Mouse (Mus musculus) hindbrain, embryonic 16.5 days (tissue): Measurements from ENCODE around the gene Ybx3. TPM values are rescaled to one million over a fixed set of nuclear protein-coding genes. Genes with fewer than 3 reads are reported as not detected.

ENCODE experiments used
- ATAC-seq: fragments of 200-750 bp; cut with Nextera tagmentation; 2 replicates; pipeline ENCODE4 v1.8.0; 2017; ENCODE audit warnings: moderate TSS enrichment, moderate library complexity
- H3K27ac ChIP-seq: fragments of 300-500 bp; sonication (generic); 2 replicates; pipeline ENCODE4 v1.5.1; 2014; ENCODE audit warnings: low read depth, mild to moderate bottlenecking, control low read depth, low read length, moderate library complexity
- H3K27me3 ChIP-seq: fragments of 300-500 bp; sonication (generic); replicated peaks from 2 replicates; pipeline ENCODE4 v1.6.1; 2014; ENCODE audit warnings: low read length; ENCODE audit not compliant: control insufficient read depth, insufficient read depth
- H3K36me3 ChIP-seq: fragments of 300-500 bp; sonication (generic); 2 replicates; pipeline ENCODE4 v1.6.1; 2014; ENCODE audit warnings: mild to moderate bottlenecking, low read length, moderate library complexity, mixed read lengths; ENCODE audit not compliant: control insufficient read depth, insufficient read depth
- H3K4me1 ChIP-seq: fragments of 300-500 bp; sonication (generic); 2 replicates; pipeline ENCODE4 v1.6.1; 2014; ENCODE audit warnings: low read depth, low read length; ENCODE audit not compliant: control insufficient read depth, insufficient read depth
- H3K4me2 ChIP-seq: fragments of 300-500 bp; sonication (generic); 2 replicates; pipeline ENCODE4 v1.6.1; 2014; ENCODE audit warnings: mild to moderate bottlenecking, low read length, control low read depth, moderate library complexity
- H3K4me3 ChIP-seq: fragments of 300-500 bp; sonication (generic); 2 replicates; pipeline ENCODE4 v1.5.1; 2014; ENCODE audit warnings: mild to moderate bottlenecking, low read length, control low read depth, moderate library complexity
- H3K9ac ChIP-seq: fragments of 300-500 bp; sonication (generic); 2 replicates; pipeline ENCODE4 v1.6.1; 2014; ENCODE audit warnings: low read depth, mild to moderate bottlenecking, control low read depth, low read length, moderate library complexity
- H3K9me3 ChIP-seq: fragments of 300-500 bp; sonication (generic); 2 replicates; pipeline ENCODE4 v1.6.1; 2014; ENCODE audit warnings: mild to moderate bottlenecking, low read length, moderate library complexity; ENCODE audit not compliant: control insufficient read depth
- WGBS: fragments of 180-500 bp; shearing (Covaris S2); extraction: QIAGEN DNeasy Blood & Tissue Kit; methylation state at CpG from one replicate; pipeline ENCODE4 v1.1.7; 2014; 5-methylcytosine and 5-hydroxymethylcytosine counted together
- polyA plus RNA-seq: library from polyadenylated mRNA; unstranded; fragments of >200 nt; fragmentation: Nextera tagmentation; extraction: Ambion mirVana; gene quantifications from 2 replicates; pipeline ENCODE4 v1.2.1, GENCODE M21; 2015

Ybx3 gene
- polyA plus RNA-seq, 1 experiment from 2014 or later: 23.5 TPM

- no peak overlapping the region for H3K9ac ChIP-seq
- H3K4me3 ChIP-seq: no peak overlapping the region
- no peak overlapping the region for H3K27ac ChIP-seq
- H3K4me1 ChIP-seq: no peaks in the 10 kb centered on the region
- ATAC-seq: no peak
- H3K27me3 ChIP-seq: no peaks in the 10 kb centered on the region
- no peaks in the 10 kb centered on the region for H3K36me3 ChIP-seq
- H3K4me2 ChIP-seq: no peak overlapping the region
- no peaks in the 10 kb centered on the region for H3K9me3 ChIP-seq
Measured at GRCm38 (mm10) chr6:131406957-131407356, 18.7 kb upstream of the Ybx3 start.

- WGBS: 2% methylated on average over 2 of the region's 2 CpGs
- H3K9me3 ChIP-seq: no peaks in the 10 kb centered on the region
- H3K9ac ChIP-seq: no peak overlapping the region
- H3K27ac ChIP-seq: no peak overlapping the region
- H3K36me3 ChIP-seq: no peaks in the 10 kb centered on the region
- no peak overlapping the region for H3K4me2 ChIP-seq
- no peaks in the 10 kb centered on the region for H3K4me1 ChIP-seq
- no peak overlapping the region for H3K4me3 ChIP-seq
- no peak for ATAC-seq
- H3K27me3 ChIP-seq: no peaks in the 10 kb centered on the region
Measured at GRCm38 (mm10) chr6:131405896-131406295, 17.6 kb upstream of the Ybx3 start.

- no peaks in the 10 kb centered on the region for H3K9me3 ChIP-seq
- no peak for ATAC-seq
- H3K36me3 ChIP-seq: no peaks in the 10 kb centered on the region
- WGBS: 89% methylated on average over 4 of the region's 4 CpGs
- H3K9ac ChIP-seq: no peak overlapping the region
- no peak overlapping the region for H3K27ac ChIP-seq
- no peaks in the 10 kb centered on the region for H3K27me3 ChIP-seq
- no peak overlapping the region for H3K4me2 ChIP-seq
- H3K4me1 ChIP-seq: no peaks in the 10 kb centered on the region
- H3K4me3 ChIP-seq: no peak overlapping the region
Measured at GRCm38 (mm10) chr6:131405174-131405573, 16.9 kb upstream of the Ybx3 start.

- H3K36me3 ChIP-seq: no peaks in the 10 kb centered on the region
- no peaks in the 10 kb centered on the region for H3K4me1 ChIP-seq
- H3K27ac ChIP-seq: no peak overlapping the region
- 87% methylated on average over 3 of the region's 3 CpGs for WGBS
- H3K4me3 ChIP-seq: no peak overlapping the region
- no peak overlapping the region for H3K9ac ChIP-seq
- H3K4me2 ChIP-seq: no peak overlapping the region
- ATAC-seq: no peak
- H3K9me3 ChIP-seq: no peaks in the 10 kb centered on the region
- no peaks in the 10 kb centered on the region for H3K27me3 ChIP-seq
Measured at GRCm38 (mm10) chr6:131404260-131404659, 16.0 kb upstream of the Ybx3 start.

GRCm38 (mm10) chr6:131403036-131403435, 14.8 kb upstream of the Ybx3 start:
- no peaks in the 10 kb centered on the region for H3K36me3 ChIP-seq
- 68% methylated on average over 2 of the region's 2 CpGs for WGBS
- no peak overlapping the region for H3K4me3 ChIP-seq
- H3K27me3 ChIP-seq: no peaks in the 10 kb centered on the region
- H3K9me3 ChIP-seq: no peaks in the 10 kb centered on the region
- no peak overlapping the region for H3K9ac ChIP-seq
- H3K4me2 ChIP-seq: no peak overlapping the region
- H3K4me1 ChIP-seq: no peaks in the 10 kb centered on the region
- no peak for ATAC-seq
- H3K27ac ChIP-seq: no peak overlapping the region

DNA sequence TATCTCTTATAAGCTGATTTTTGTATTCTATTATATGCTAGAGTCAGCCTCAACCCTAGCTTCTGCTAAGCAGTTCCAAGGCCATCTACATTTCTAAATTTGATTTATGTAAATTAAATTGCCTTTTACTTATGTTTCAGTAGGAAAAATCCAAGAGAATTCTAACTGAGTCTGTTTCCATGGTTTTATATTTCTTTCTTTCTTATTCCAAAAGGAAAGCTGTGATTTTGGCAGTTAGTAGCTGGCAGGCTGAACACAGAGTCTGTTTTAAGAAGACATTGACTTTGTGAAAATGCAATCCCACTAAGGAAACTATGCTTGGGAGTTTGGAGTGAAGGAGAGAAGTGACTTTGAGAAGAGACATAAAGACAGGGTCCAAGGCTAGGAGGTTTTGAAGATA, 14.3 kb upstream of the Ybx3 start:
- H3K9ac ChIP-seq: no peak overlapping the region
- H3K4me3 ChIP-seq: no peak overlapping the region
- no peaks in the 10 kb centered on the region for H3K36me3 ChIP-seq
- no peak overlapping the region for H3K27ac ChIP-seq
- H3K4me2 ChIP-seq: no peak overlapping the region
- no peak for ATAC-seq
- H3K4me1 ChIP-seq: no peaks in the 10 kb centered on the region
- no peaks in the 10 kb centered on the region for H3K27me3 ChIP-seq
- H3K9me3 ChIP-seq: no peaks in the 10 kb centered on the region

- Histone ChIP-seq H3K4me2 (no peak overlapping the region), H3K27me3 (no peaks in the 10 kb centered on the region), H3K36me3 (no peaks in the 10 kb centered on the region), H3K9me3 (no peaks in the 10 kb centered on the region), H3K27ac (no peak overlapping the region), H3K9ac (no peak overlapping the region), H3K4me1 (no peaks in the 10 kb centered on the region), H3K4me3 (no peak overlapping the region)
- no peak for ATAC-seq
- 86% methylated on average over 2 of the region's 2 CpGs for WGBS
Measured at GRCm38 (mm10) chr6:131401259-131401658, 13.0 kb upstream of the Ybx3 start.

- 72% methylated on average over 1 of the region's 1 CpGs for WGBS
- H3K36me3 ChIP-seq: no peaks in the 10 kb centered on the region
- H3K4me3 ChIP-seq: no peak overlapping the region
Measured at GRCm38 (mm10) chr6:131396650-131397049, 8.4 kb upstream of the Ybx3 start.

DNA sequence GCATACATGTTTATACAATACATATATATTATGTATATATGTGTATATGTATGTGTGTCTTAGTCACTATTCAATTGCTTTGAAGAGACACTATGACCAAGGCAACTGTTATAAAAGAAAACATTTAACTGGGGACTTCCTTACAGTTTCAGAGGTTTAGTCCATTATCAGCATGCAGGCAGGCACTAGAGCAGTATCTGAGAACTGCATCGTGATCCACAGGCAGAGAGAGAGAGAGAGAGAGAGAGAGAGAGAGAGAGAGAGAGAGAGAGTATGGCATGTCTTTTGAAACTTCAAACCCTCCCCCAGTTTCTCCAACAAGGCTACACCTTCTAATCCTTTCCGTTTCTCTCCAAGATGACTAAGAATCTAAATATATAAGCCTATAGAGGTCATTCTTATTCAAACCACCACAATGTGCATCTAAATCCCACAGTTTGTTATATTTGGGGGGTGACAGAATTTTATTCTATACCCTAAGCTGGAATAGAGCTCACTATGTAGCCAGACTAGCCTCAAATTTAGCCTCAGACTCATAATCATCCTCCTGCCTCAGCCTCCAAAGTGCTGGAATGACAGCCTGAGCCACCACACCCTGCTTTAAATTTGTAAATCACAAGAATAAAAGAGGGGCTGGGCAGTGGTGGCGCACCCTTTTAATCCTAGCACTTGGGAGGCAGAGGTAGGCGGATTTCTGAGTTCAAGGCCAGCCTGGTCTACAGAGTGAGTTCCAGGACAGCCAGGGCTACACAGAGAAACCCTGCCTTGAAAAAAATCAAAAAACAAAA, 5.8 kb upstream of the Ybx3 start:
- Histone ChIP-seq H3K27ac (no peak overlapping the region), H3K9me3 (no peaks in the 10 kb centered on the region), H3K4me2 (no peak overlapping the region), H3K9ac (no peak overlapping the region), H3K4me3 (no peak overlapping the region), H3K4me1 (peaks cover 1% of the 10 kb centered on the region; the same call in 1 of the 2 replicates), H3K36me3 (no peaks in the 10 kb centered on the region), H3K27me3 (no peaks in the 10 kb centered on the region)
- WGBS: 77% methylated on average over 4 of the region's 4 CpGs
- ATAC-seq: no peak

More at GRCm38 (mm10) chr6:131396650-131397049, 8.4 kb upstream of the Ybx3 start:
- H3K4me1 ChIP-seq: no peaks in the 10 kb centered on the region
- no peak for ATAC-seq
- no peaks in the 10 kb centered on the region for H3K27me3 ChIP-seq
- no peak overlapping the region for H3K4me2 ChIP-seq
- H3K27ac ChIP-seq: no peak overlapping the region
- no peaks in the 10 kb centered on the region for H3K9me3 ChIP-seq
- H3K9ac ChIP-seq: no peak overlapping the region
